Mouse (Mus musculus) neutrophil, adult 5-6 weeks (primary cell): ENCODE results near the gene Tbcc. TPM values are rescaled to one million over a fixed set of nuclear protein-coding genes. Genes with fewer than 3 reads are reported as not detected.

Source experiments
- total RNA-seq: library from RNA; stranded (forward); fragments of 200-1000 nt; gene quantifications from 2 replicates; pipeline ENCODE4 v1.2.3, GENCODE M21; 2017

Tbcc gene
- total RNA-seq, 1 experiment from 2014 or later = 14.8 TPM

Other genes with a start within 250 kb of the Tbcc start
- gene Klc4, start 244.7 kb upstream of the Tbcc start, total RNA-seq = 30.7 and 31.0 TPM in 2 replicates
- gene Mrpl2, start 244.5 kb upstream of the Tbcc start, total RNA-seq = 27.3 and 37.8 TPM in 2 replicates
- 5.2 and 7.9 TPM in 2 replicates for gene Cul7, start 240.3 kb upstream of the Tbcc start, total RNA-seq
- 33.6 and 34.3 TPM in 2 replicates for gene Rrp36, start 216.3 kb upstream of the Tbcc start, total RNA-seq
- 62.5 and 68.0 TPM in 2 replicates for gene Mea1, start 211.9 kb upstream of the Tbcc start, total RNA-seq
- gene Klhdc3, start 209.8 kb upstream of the Tbcc start, total RNA-seq = 26.7 and 26.9 TPM in 2 replicates
- 28.6 and 32.7 TPM in 2 replicates for gene Ppp2r5d, start 185.6 kb upstream of the Tbcc start, total RNA-seq
- 16.5 and 17.7 TPM in 2 replicates for gene Pex6, start 179.2 kb upstream of the Tbcc start, total RNA-seq
- 1.3 and 1.5 TPM in 2 replicates for gene Gnmt, start 161.5 kb upstream of the Tbcc start, total RNA-seq
- 104 and 105 TPM in 2 replicates for gene Cnpy3, start 138.5 kb upstream of the Tbcc start, total RNA-seq
- 0.35 and 0.74 TPM in 2 replicates for gene Ptcra, start 127.0 kb upstream of the Tbcc start, total RNA-seq
- gene 2310039H08Rik, start 118.0 kb upstream of the Tbcc start, total RNA-seq = 4.8 and 5.6 TPM in 2 replicates
- 61.3 and 62.4 TPM in 2 replicates for gene Rpl7l1, start 108.0 kb upstream of the Tbcc start, total RNA-seq
- 41.3 and 43.6 TPM in 2 replicates for gene Bicral, start 32.2 kb upstream of the Tbcc start, total RNA-seq
- not detected in 2 replicates for gene Prph2, start 19.8 kb downstream of the Tbcc start, total RNA-seq
- 69.0 and 70.2 TPM in 2 replicates for gene Ubr2, start 119.9 kb downstream of the Tbcc start, total RNA-seq